In the genomic region with DNA sequence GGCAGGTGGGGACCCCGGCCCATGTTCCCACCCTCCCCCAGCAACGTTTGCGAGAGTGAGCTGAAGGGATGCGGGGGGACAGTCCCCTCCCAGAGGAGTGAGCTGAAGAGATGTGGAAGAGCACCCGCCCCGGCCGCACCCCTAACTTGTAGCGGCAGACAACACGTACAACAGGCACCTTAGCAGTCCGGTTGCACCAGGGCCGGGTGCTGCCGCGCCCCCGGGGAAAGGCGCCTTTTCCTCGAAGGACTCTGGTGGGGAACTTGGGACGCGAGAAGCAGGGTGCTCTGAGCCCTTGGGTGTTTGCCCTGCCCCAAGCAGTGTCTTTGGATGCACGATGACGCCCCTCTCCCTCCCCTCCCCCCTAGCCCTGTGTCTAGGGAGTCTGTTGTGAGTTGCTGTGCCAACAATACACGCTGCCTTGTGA, we compare ENCODE assay signal across 8 mouse cellular contexts. TPM values are rescaled to one million over a fixed set of nuclear protein-coding genes. Genes with fewer than 3 reads are reported as not detected.
A peak's percentile ranks its signal among the peaks of the same experiment; 100 is the strongest.
DNase-seq lines count a peak whose midpoint lies in the region; ATAC-seq lines count a peak whose summit lies in the region.

No protein-coding gene starts in this region.

- peak overlapping the region; percentile 64 for H3K4me3 ChIP-seq in liver, embryonic 12.5 days
- peak overlapping the region; percentile 81 for H3K4me3 ChIP-seq in midbrain, embryonic 16.5 days (ENCODE audit: low read depth, low read length)

- under 1% methylated on average over 21 of the region's 21 CpGs for WGBS in liver, embryonic 12.5 days (ENCODE audit: insufficient replicate concordance)
- under 1% methylated on average over 19 of the region's 21 CpGs for WGBS in midbrain, embryonic 16.5 days

- H3K9ac ChIP-seq in liver, embryonic 12.5 days: peak overlapping the region; percentile 66
- peak overlapping the region; percentile 98 for H3K9ac ChIP-seq in midbrain, embryonic 16.5 days (ENCODE audit: low read depth, low read length)

- 0 out of 2 replicates have a peak, but pooled peaks have one; percentile 1 for ATAC-seq in cerebellum, adult (ENCODE audit: insufficient number of reproducible peaks, low FRiP score, low TSS enrichment)
- ATAC-seq in liver, embryonic 12.5 days: peak; percentile 70
- ATAC-seq in midbrain, embryonic 16.5 days: peak; percentile 69

- DNase-seq in cerebellum, adult 9-10 months: no peak
- peak; percentile 14 for DNase-seq in thymus, postnatal 14 days
- DNase-seq in thymus, postnatal 25 days: no peak
- peak; percentile 63 for DNase-seq in heart, postnatal 4 days
- no peak for DNase-seq in adipocyte (ENCODE audit: low spot score)

- H3K27ac ChIP-seq in liver, embryonic 12.5 days: peak overlapping the region; percentile 85
- H3K27ac ChIP-seq in midbrain, embryonic 16.5 days (ENCODE audit: low read length): peak overlapping the region; percentile 99

- H3K4me1 ChIP-seq in liver, embryonic 12.5 days: peaks cover 31% of the 10 kb centered on the region
- H3K4me1 ChIP-seq in midbrain, embryonic 16.5 days (ENCODE audit: control insufficient read depth, insufficient read depth, low read length): peaks cover 12% of the 10 kb centered on the region

- H3K9me3 ChIP-seq in liver, embryonic 12.5 days (replicated peaks): no peaks in the 10 kb centered on the region
- no peaks in the 10 kb centered on the region for H3K9me3 ChIP-seq in midbrain, embryonic 16.5 days (replicated peaks; ENCODE audit: control insufficient read depth, low read length, poor library complexity, severe bottlenecking)

- H3K4me2 ChIP-seq in liver, embryonic 12.5 days: peak overlapping the region; percentile 82
- peak overlapping the region; percentile 84 for H3K4me2 ChIP-seq in midbrain, embryonic 16.5 days (ENCODE audit: low read length)

- H3K36me3 ChIP-seq in liver, embryonic 12.5 days: peaks cover 20% of the 10 kb centered on the region
- peaks cover 4% of the 10 kb centered on the region; the same call in 1 of the 2 replicates for H3K36me3 ChIP-seq in midbrain, embryonic 16.5 days (ENCODE audit: control insufficient read depth, insufficient read depth, low read length)

- H3K27me3 ChIP-seq in liver, embryonic 12.5 days (replicated peaks): peaks cover 43% of the 10 kb centered on the region
- no peaks in the 10 kb centered on the region for H3K27me3 ChIP-seq in midbrain, embryonic 16.5 days (ENCODE audit: control insufficient read depth, insufficient read depth, low read depth, low read length)

RNA-seq across cellular contexts. Expression of a gene that starts 0.6 kb away (rescaled TPM):
- total RNA-seq in heart, postnatal 4 days (2021): 1 to 10 TPM; 6.0 to 6.6 TPM
- 0.81 TPM in 2 replicates for polyA plus RNA-seq in liver, embryonic 12.5 days (2016; fragmentation: Nextera tagmentation; extraction: Ambion mirVana)
- 1.3 and 1.5 TPM in 2 replicates for polyA plus RNA-seq in midbrain, embryonic 16.5 days (2015; fragmentation: Nextera tagmentation; extraction: Ambion mirVana)

Comparison
In these comparisons a context has a peak if more than half of its experiments do, and no peak if none do; other contexts are left out.
1. DNase-seq: peak in thymus, postnatal 14 days (single experiment) and heart, postnatal 4 days (single experiment); none in cerebellum, adult 9-10 months (single experiment), thymus, postnatal 25 days (single experiment) and adipocyte (single experiment).
2. ATAC-seq: peak in every context shown above with its lines; median percentile 70 in liver, embryonic 12.5 days; 69 in midbrain, embryonic 16.5 days; 1 in cerebellum, adult.